Mouse (Mus musculus) stomach, embryonic 15.5 days (tissue): ENCODE measurements around the gene Fshr. TPM values are rescaled to one million over a fixed set of nuclear protein-coding genes. Genes with fewer than 3 reads are reported as not detected.

Experiments used
- ATAC-seq: fragments of 200-750 bp; cut with Nextera tagmentation; 2 replicates; pipeline ENCODE4 v1.8.0; 2017; ENCODE audit warnings: low read depth, moderate number of reproducible peaks, moderate TSS enrichment; ENCODE audit not compliant: insufficient read depth, low FRiP score
- H3K27ac ChIP-seq: fragments of 300-500 bp; sonication (generic); 2 replicates; pipeline ENCODE4 v1.5.1; 2015; ENCODE audit warnings: mild to moderate bottlenecking, inconsistent platforms
- H3K27me3 ChIP-seq: fragments of 300-500 bp; sonication (generic); replicated peaks from 2 replicates; pipeline ENCODE4 v1.6.1; 2015; ENCODE audit warnings: inconsistent platforms
- H3K36me3 ChIP-seq: fragments of 300-500 bp; sonication (generic); 2 replicates; pipeline ENCODE4 v1.6.1; 2015; ENCODE audit warnings: inconsistent platforms
- H3K4me1 ChIP-seq: fragments of 300-500 bp; sonication (generic); 2 replicates; pipeline ENCODE4 v1.6.1; 2015; ENCODE audit warnings: inconsistent platforms
- H3K4me2 ChIP-seq: fragments of 300-500 bp; sonication (generic); 2 replicates; pipeline ENCODE4 v1.6.1; 2015; ENCODE audit warnings: mild to moderate bottlenecking, inconsistent platforms
- H3K4me3 ChIP-seq: fragments of 300-500 bp; sonication (generic); replicated peaks from 2 replicates; pipeline ENCODE4 v1.5.1; 2015; ENCODE audit warnings: inconsistent platforms
- H3K9ac ChIP-seq: fragments of 300-500 bp; sonication (generic); 2 replicates; pipeline ENCODE4 v1.6.1; 2015; ENCODE audit warnings: inconsistent platforms
- H3K9me3 ChIP-seq: fragments of 300-500 bp; sonication (generic); 2 replicates; pipeline ENCODE4 v1.6.1; 2016; ENCODE audit warnings: inconsistent platforms
- WGBS: fragments of 180-500 bp; shearing (Covaris S2); methylation state at CpG from one replicate; pipeline ENCODE4 v1.1.7; 2015; 5-methylcytosine and 5-hydroxymethylcytosine counted together
- polyA plus RNA-seq: library from polyadenylated mRNA; unstranded; fragments of >200 nt; fragmentation: Nextera tagmentation; extraction: Ambion mirVana; gene quantifications from 2 replicates; pipeline ENCODE4 v1.2.1, GENCODE M21; 2015

Gene Fshr
- polyA plus RNA-seq, 1 experiment from 2014 or later: not detected

DNA sequence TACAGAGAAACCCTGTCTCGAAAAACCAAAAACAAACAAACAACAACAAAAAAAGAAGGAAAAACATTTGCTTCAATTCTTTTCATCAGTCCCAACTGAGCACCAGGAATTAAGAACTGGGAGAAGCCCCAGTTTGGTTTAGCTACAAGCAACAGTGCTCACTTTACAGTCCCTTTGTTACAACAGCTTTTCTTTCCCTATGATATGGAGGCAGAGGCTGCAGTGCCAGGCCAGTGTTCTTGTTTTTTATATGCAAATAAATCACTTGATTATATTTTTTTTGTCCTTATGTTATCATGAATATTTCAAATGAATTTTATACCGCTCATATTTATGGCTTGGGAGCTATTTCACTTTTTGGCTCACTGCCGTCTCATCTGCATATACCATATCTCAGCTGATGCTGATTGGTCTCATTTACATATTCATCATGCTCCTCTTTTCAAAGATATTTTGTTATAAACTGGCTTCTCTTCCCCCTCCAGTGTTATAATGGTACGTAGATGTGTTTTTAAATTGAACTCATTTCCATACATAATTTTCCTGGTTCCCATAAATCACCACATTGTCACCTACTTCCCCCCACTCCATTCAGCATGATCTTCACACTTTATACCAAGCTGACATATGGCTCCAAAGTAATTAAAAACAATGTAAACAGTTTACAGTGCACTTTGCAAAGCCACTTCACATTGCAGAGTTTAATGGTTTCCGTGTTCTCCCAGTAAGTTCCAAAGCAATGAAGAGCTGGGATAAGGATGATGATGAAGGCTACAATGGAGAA, 110.6 kb downstream of the Fshr start:
- ATAC-seq: no peak
- WGBS: 81% methylated on average over 5 of the region's 5 CpGs
- Histone ChIP-seq H3K9ac (no peak overlapping the region), H3K27ac (no peak overlapping the region), H3K4me1 (no peaks in the 10 kb centered on the region), H3K36me3 (no peaks in the 10 kb centered on the region), H3K4me3 (no peak overlapping the region), H3K4me2 (no peak overlapping the region), H3K27me3 (no peaks in the 10 kb centered on the region), H3K9me3 (no peaks in the 10 kb centered on the region)

DNA sequence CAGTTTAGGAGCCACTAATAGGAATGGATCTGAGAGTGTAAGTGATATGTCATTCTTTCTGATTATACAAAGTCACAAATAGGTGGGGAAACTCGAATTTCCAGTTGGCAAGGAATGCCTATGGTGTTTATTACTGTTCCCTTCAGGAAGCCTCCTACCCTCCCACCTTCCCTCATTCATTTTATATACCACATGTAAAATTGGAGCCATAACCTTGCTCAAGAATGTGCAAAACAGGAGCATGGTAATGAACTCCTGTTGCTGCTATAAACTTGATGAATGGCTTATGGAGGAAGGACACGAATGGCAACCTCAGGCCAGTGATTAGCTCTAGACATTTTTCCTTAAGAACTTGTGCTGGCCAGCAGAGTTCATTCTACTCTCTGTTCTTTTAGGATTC, 117.6 kb downstream of the Fshr start:
- ATAC-seq: no peak
- Histone ChIP-seq H3K27me3 (no peaks in the 10 kb centered on the region), H3K9me3 (no peaks in the 10 kb centered on the region), H3K4me1 (no peaks in the 10 kb centered on the region), H3K36me3 (no peaks in the 10 kb centered on the region), H3K4me2 (no peak overlapping the region), H3K4me3 (no peak overlapping the region), H3K9ac (no peak overlapping the region), H3K27ac (no peak overlapping the region)
- 28% methylated on average over 2 of the region's 2 CpGs for WGBS

- H3K9ac ChIP-seq: no peak overlapping the region
- no peak overlapping the region for H3K27ac ChIP-seq
- no peaks in the 10 kb centered on the region for H3K36me3 ChIP-seq
- ATAC-seq: no peak
- no peak overlapping the region for H3K4me2 ChIP-seq
- no peaks in the 10 kb centered on the region for H3K27me3 ChIP-seq
- no peak overlapping the region for H3K4me3 ChIP-seq
- WGBS: 74% methylated on average over 5 of the region's 5 CpGs
- H3K4me1 ChIP-seq: no peaks in the 10 kb centered on the region
- H3K9me3 ChIP-seq: no peaks in the 10 kb centered on the region
These were observed 120.8 kb downstream of the Fshr start for GRCm38 (mm10) chr17:89079706-89080105.

DNA sequence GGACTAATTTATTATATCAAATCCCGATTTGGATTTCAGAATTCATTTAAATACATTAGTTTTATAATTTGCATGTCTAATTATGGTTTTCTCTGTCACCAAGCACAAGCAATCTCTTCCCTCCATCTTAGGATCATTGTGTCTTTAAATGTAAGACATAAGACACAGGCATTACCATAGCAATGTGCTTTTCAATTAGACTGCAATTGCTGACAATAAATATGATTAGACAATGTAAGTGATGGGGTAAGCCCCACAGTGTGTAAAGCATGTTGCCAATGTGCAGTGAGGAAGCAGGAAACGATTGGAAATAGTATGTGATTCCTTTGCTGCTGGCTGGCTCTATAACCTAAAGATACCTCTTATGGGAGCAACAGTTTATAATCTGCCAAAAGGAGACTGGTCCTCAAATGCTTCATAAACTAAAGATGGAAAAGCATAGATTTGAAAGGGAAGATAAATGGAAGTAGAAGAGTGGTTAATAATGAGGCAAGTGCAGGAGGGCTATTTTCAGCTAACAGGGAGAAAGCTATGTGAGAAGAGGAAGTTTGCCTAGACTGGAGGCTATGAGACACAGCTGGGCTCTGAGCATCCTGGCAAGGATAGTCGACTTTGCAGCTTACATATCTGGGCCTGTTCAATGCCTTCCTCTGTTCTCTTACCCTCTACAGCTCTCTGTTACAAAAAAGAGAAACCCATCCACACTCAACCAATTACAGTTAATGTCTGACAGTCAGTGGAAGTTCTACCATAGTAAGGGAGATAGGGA, 136.0 kb downstream of the Fshr start:
- H3K27me3 ChIP-seq: no peaks in the 10 kb centered on the region
- no peak overlapping the region for H3K27ac ChIP-seq
- H3K9ac ChIP-seq: no peak overlapping the region
- no peak overlapping the region for H3K4me2 ChIP-seq
- H3K4me1 ChIP-seq: no peaks in the 10 kb centered on the region
- no peak overlapping the region for H3K4me3 ChIP-seq
- H3K9me3 ChIP-seq: no peaks in the 10 kb centered on the region
- ATAC-seq: no peak
- H3K36me3 ChIP-seq: no peaks in the 10 kb centered on the region
- 60% methylated on average over 3 of the region's 3 CpGs for WGBS

- H3K9ac ChIP-seq: no peak overlapping the region
- no peak overlapping the region for H3K4me2 ChIP-seq
- no peak for ATAC-seq
- no peak overlapping the region for H3K27ac ChIP-seq
- no peaks in the 10 kb centered on the region for H3K27me3 ChIP-seq
- H3K4me3 ChIP-seq: no peak overlapping the region
- H3K36me3 ChIP-seq: no peaks in the 10 kb centered on the region
- WGBS: 85% methylated on average over 8 of the region's 8 CpGs
- no peaks in the 10 kb centered on the region for H3K9me3 ChIP-seq
- H3K4me1 ChIP-seq: no peaks in the 10 kb centered on the region
These were observed 138.0 kb downstream of the Fshr start for GRCm38 (mm10) chr17:89062348-89062949.

DNA sequence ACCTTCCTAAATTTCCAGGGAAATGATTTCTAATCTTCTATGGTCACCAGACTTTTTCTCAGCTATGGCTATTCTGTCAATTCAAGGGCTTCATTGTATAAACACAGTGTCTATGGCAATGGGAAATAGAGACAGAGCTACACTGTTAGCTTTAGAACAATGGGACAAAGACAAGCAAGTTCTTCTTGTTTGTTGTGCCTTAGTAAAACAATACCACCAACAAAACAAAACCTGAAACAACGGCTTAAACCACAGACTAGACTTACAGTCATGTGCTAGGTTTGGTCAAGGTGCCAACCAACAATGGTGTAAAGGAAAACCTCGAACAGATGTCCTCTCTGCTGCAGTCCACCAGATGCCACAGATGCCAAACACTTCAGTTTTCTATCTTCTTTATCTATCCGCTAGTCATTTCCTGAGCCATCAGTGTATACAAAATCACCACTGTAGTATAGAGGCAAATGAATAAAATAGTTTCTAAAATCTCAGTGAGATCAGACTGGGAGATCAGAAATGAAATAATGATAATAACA, 149.4 kb downstream of the Fshr start:
- no peak overlapping the region for H3K4me2 ChIP-seq
- H3K36me3 ChIP-seq: no peaks in the 10 kb centered on the region
- H3K27ac ChIP-seq: no peak overlapping the region
- H3K9me3 ChIP-seq: no peaks in the 10 kb centered on the region
- WGBS: 64% methylated on average over 3 of the region's 3 CpGs
- no peaks in the 10 kb centered on the region for H3K4me1 ChIP-seq
- no peaks in the 10 kb centered on the region for H3K27me3 ChIP-seq
- no peak overlapping the region for H3K4me3 ChIP-seq
- no peak overlapping the region for H3K9ac ChIP-seq
- ATAC-seq: no peak

DNA sequence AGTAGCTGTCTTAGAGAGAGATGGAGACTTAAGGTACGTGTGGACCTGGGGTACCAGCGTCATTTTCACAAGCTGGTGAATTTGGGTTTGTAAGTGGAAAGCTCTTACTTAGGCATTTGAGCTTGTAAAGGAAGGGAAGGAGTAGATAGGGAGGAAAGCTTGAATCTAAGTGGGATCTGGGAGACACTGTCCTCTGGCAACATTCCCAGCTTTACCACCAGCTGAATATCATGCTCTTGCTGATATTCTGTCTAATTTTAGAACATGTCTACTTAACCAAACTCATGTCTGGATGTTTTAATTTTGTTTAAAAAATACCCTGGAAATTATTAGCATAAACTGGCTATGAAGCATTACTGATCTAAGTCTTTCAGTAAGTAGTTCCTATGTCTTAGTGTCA, 151.4 kb downstream of the Fshr start:
- WGBS: 90% methylated on average over 2 of the region's 2 CpGs
- Histone ChIP-seq H3K4me1 (no peaks in the 10 kb centered on the region), H3K4me3 (no peak overlapping the region), H3K27ac (no peak overlapping the region), H3K36me3 (no peaks in the 10 kb centered on the region), H3K27me3 (no peaks in the 10 kb centered on the region), H3K9me3 (no peaks in the 10 kb centered on the region), H3K9ac (no peak overlapping the region), H3K4me2 (no peak overlapping the region)
- ATAC-seq: no peak

- Histone ChIP-seq H3K9ac (no peak overlapping the region), H3K27ac (no peak overlapping the region), H3K4me3 (no peak overlapping the region), H3K27me3 (no peaks in the 10 kb centered on the region), H3K9me3 (no peaks in the 10 kb centered on the region), H3K36me3 (no peaks in the 10 kb centered on the region), H3K4me1 (no peaks in the 10 kb centered on the region), H3K4me2 (no peak overlapping the region)
- WGBS: 37% methylated on average over 3 of the region's 3 CpGs
- ATAC-seq: no peak
These were observed 154.5 kb downstream of the Fshr start for GRCm38 (mm10) chr17:89046016-89046415.

DNA sequence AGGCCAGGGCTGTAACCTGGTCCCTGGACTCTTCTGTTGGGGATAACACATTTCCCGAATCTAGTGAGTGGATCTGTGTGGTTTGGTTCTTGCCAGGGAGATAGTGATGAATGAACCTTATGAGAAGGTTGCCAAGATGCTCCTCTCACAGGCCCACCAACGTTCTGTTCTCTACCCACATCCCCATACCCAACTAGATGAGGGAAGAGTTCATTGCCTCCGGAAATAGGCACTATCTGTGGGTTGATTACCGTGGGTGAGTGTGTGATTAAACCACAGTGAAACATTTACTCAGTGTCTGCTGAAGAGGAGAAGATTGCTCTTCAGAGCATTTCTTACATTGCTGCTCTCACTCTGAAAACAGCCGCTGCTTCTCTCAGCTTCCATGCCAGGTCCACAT, 163.8 kb downstream of the Fshr start:
- Histone ChIP-seq H3K9me3 (no peaks in the 10 kb centered on the region), H3K27ac (no peak overlapping the region), H3K36me3 (no peaks in the 10 kb centered on the region), H3K4me3 (no peak overlapping the region), H3K4me1 (no peaks in the 10 kb centered on the region), H3K4me2 (no peak overlapping the region), H3K9ac (no peak overlapping the region), H3K27me3 (no peaks in the 10 kb centered on the region)
- WGBS: 81% methylated on average over 5 of the region's 5 CpGs
- no peak for ATAC-seq

GRCm38 (mm10) chr17:89036049-89036448, 164.4 kb downstream of the Fshr start:
- no peak overlapping the region for H3K4me3 ChIP-seq
- no peak overlapping the region for H3K27ac ChIP-seq
- no peak overlapping the region for H3K4me2 ChIP-seq
- 94% methylated on average over 3 of the region's 3 CpGs for WGBS
- H3K4me1 ChIP-seq: no peaks in the 10 kb centered on the region
- H3K27me3 ChIP-seq: no peaks in the 10 kb centered on the region
- no peak overlapping the region for H3K9ac ChIP-seq
- ATAC-seq: no peak
- no peaks in the 10 kb centered on the region for H3K36me3 ChIP-seq
- H3K9me3 ChIP-seq: no peaks in the 10 kb centered on the region

- no peaks in the 10 kb centered on the region for H3K4me1 ChIP-seq
- H3K36me3 ChIP-seq: no peaks in the 10 kb centered on the region
- no peaks in the 10 kb centered on the region for H3K27me3 ChIP-seq
- no peak overlapping the region for H3K27ac ChIP-seq
- no peak overlapping the region for H3K9ac ChIP-seq
- H3K4me3 ChIP-seq: no peak overlapping the region
- no peak for ATAC-seq
- no peaks in the 10 kb centered on the region for H3K9me3 ChIP-seq
- no peak overlapping the region for H3K4me2 ChIP-seq
These were observed 165.8 kb downstream of the Fshr start for GRCm38 (mm10) chr17:89034627-89035026.

DNA sequence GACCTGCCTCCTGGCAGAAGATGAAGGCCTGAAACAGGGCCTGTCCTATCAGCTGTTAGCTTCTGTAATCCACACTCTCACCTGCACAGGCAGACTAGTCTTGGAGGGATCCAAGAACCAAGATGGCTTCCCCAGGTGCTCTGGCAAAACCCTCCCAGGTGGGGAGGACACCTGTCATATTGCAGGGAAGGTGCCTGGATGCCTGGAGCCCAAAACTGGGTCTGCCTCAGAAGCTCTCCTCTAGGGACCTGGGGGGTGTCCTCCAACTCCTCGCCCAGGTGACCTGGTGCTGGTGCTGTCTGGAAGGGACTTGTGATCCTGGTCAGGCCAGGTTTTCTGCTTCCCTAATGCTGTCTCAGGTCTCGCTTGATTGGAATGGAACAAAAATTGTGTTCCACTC, 167.5 kb downstream of the Fshr start:
- WGBS: 81% methylated on average over 2 of the region's 2 CpGs
- no peak for ATAC-seq
- Histone ChIP-seq H3K4me2 (no peak overlapping the region), H3K9ac (no peak overlapping the region), H3K4me1 (no peaks in the 10 kb centered on the region), H3K4me3 (no peak overlapping the region), H3K27ac (no peak overlapping the region), H3K27me3 (no peaks in the 10 kb centered on the region), H3K36me3 (no peaks in the 10 kb centered on the region), H3K9me3 (no peaks in the 10 kb centered on the region)
